ENCODE assay signal across 7 mouse cellular contexts in the genomic region with DNA sequence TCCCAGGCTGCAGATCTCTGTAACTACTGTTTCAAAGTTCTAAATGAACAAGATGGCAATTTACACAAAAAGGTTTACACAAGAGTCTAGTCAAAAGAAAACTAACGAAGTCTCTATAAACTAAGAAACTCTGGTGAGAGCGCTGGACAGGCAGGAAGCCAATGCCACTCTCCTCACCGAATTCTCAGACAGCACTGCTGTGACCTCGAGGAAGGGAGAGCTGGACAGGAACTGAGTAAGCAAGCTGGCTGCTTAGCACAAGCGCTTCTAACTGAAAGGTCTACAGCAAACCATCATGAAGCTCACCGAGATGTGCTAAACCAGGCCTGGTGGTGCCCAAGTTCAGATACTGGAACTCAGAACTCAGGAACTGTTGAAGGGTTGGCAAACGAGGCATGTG. TPM values are rescaled to one million over a fixed set of nuclear protein-coding genes. Genes with fewer than 3 reads are reported as not detected.
DNase-seq lines count a peak whose midpoint lies in the region; TF ChIP-seq lines count a peak whose summit lies in the region.
"Not testable (repeated sequence)": the region's sequence is repeated elsewhere in the genome, so short reads cannot be mapped to it uniquely, and the experiment has no call there.

No protein-coding gene starts in this region.

- in situ Hi-C loops in CH12.LX (cut with MboI; ENCODE audit: low pct_ligation_motif_present, low pct_unique_long_range_greater_than_20kb, low sequenced_read_pairs) = not testable (repeated sequence)

- TF ChIP-seq RAD21 in CH12.LX (IDR thresholded peaks at IDR 0.05; ENCODE audit: low read depth, low read length) = not testable (repeated sequence)

- not testable (repeated sequence) for H3K4me3 ChIP-seq in CH12.LX (replicated peaks in 1 of 3; ENCODE audit: low read depth in 2 of 3, low read length in 2 of 3, poor library complexity in 1 of 3); liver, adult 2 months (ENCODE audit: insufficient read depth, low read depth, low read length); testis, adult 2 months (ENCODE audit: control insufficient read depth, low read depth, low read length)

- TF ChIP-seq POLR2A in CH12.LX (IDR thresholded peaks at IDR 0.05; ENCODE audit: low read depth, low read length); liver, adult 2 months (IDR thresholded peaks at IDR 0.05; ENCODE audit: extremely low read depth, insufficient read depth, low read length); testis, adult 2 months (IDR thresholded peaks at IDR 0.05; ENCODE audit: control insufficient read depth, low read depth, low read length): not testable (repeated sequence)

- not testable (repeated sequence) for H3K9me3 ChIP-seq in CH12.LX (replicated peaks; ENCODE audit: low read length)

- not testable (repeated sequence) for TF ChIP-seq CTCF in CH12.LX (conservative IDR thresholded peaks at IDR 0.05 in 1 of 2, IDR thresholded peaks at IDR 0.05 in 1 of 2; ENCODE audit: low read depth in 2 of 2, low read length in 2 of 2); liver, adult 2 months (IDR thresholded peaks at IDR 0.05; ENCODE audit: low read depth, low read length); testis, adult 2 months (IDR thresholded peaks at IDR 0.05; ENCODE audit: control insufficient read depth, insufficient read depth, insufficient replicate concordance, low read depth, low read length)

- DNase-seq in CH12.LX (ENCODE audit: extremely low read depth); liver, adult 2 months (ENCODE audit: extremely low read depth, low read depth, low spot score): not testable (repeated sequence)
- DNase-seq in adrenal gland, adult 8-10 months = peak; percentile 62
- peak; percentile 50 for DNase-seq in adrenal gland, postnatal 25 days
- DNase-seq in heart, adult 11 months = peak; percentile 81
- peak; percentile 23 to 24 for DNase-seq in right cerebral cortex, postnatal 10 days (ENCODE audit: low spot score in 2 of 2)

- not testable (repeated sequence) for TF ChIP-seq EP300 in CH12.LX (IDR thresholded peaks at IDR 0.05; ENCODE audit: low read length)

- not testable (repeated sequence) for H3K4me2 ChIP-seq in CH12.LX (ENCODE audit: insufficient read depth, low read depth, poor library complexity, severe bottlenecking)

- peaks cover 9 to 23% of the 10 kb centered on the region in 2 experiments for H3K4me1 ChIP-seq in CH12.LX (ENCODE audit: control insufficient read depth in 1 of 2, insufficient read depth in 2 of 2)
- H3K4me1 ChIP-seq in liver, adult 2 months (ENCODE audit: control insufficient read depth, insufficient read depth, low read length); testis, adult 2 months (ENCODE audit: control insufficient read depth, insufficient read depth, low read length): not testable (repeated sequence)

- H3K27me3 ChIP-seq in CH12.LX (replicated peaks); liver, adult 2 months (ENCODE audit: control insufficient read depth, insufficient read depth, low read length); testis, adult 2 months (ENCODE audit: control insufficient read depth, insufficient read depth, low read length): not testable (repeated sequence)

- dilution Hi-C loops in CH12.LX (cut with MboI; ENCODE audit: extremely low pct_ligation_motif_present, extremely low pct_unique_long_range_greater_than_20kb, low sequenced_read_pairs) = not testable (repeated sequence)

- H3K9ac ChIP-seq in CH12.LX (ENCODE audit: insufficient read depth, low read depth); liver, adult 2 months (ENCODE audit: low read depth, low read length): not testable (repeated sequence)

- H3K27ac ChIP-seq in CH12.LX (ENCODE audit: insufficient read depth, low read depth) = peak overlapping the region; percentile 74; the same call in 1 of the 2 replicates
- H3K27ac ChIP-seq in liver, adult 2 months (replicated peaks; ENCODE audit: insufficient read depth, low read depth, low read length) = peak overlapping the region; percentile 66; the same call in 1 of the 2 replicates
- peak overlapping the region; percentile 25; the same call in 1 of the 2 replicates for H3K27ac ChIP-seq in testis, adult 2 months (ENCODE audit: control insufficient read depth, insufficient read depth, low read depth, low read length)

- 72% methylated on average over 7 of the region's 7 CpGs for WGBS in liver, adult 2 months

- not testable (repeated sequence) for H3K36me3 ChIP-seq in CH12.LX (replicated peaks in 1 of 2; ENCODE audit: control insufficient read depth in 1 of 2, insufficient read depth in 1 of 2, low read length in 1 of 2); liver, adult 2 months (ENCODE audit: control insufficient read depth, insufficient read depth, low read length); testis, adult 2 months (ENCODE audit: control insufficient read depth, insufficient read depth, low read length)

- H3K79me2 ChIP-seq in CH12.LX (replicated peaks; ENCODE audit: control insufficient read depth, extremely low read depth, insufficient read depth, poor library complexity, severe bottlenecking); liver, adult 2 months (ENCODE audit: control insufficient read depth, insufficient read depth, low read length): not testable (repeated sequence)

RNA-seq across cellular contexts. Expression of a gene that starts 7.0 kb away (rescaled TPM):
- total RNA-seq in CH12.LX (2012; rRNA removed) (15.2 and 17.6 TPM in 2 replicates), CH12.LX (2014; rRNA removed) (11.7 and 14.4 TPM in 2 replicates)
- 13.3 and 18.4 TPM in 2 replicates for polyA plus RNA-seq in CH12.LX (2012; ENCODE audit: insufficient read length, low read depth)
- total RNA-seq in adrenal gland, adult 8-10 months (2022) = 10 to 100 TPM; 44.2 to 79.9 (median 57.6) TPM
- 33.1 and 41.2 TPM in 2 replicates for total RNA-seq in adrenal gland, postnatal 25 days (2021)
- 5.6 and 6.2 TPM in 2 replicates for total RNA-seq in liver, adult 2 months (2014; rRNA removed)
- polyA plus RNA-seq in liver, adult 2 months (2012; rRNA removed) = 2.9 and 3.1 TPM in 2 replicates
- 11.2 and 12.0 TPM in 2 replicates for polyA plus RNA-seq in testis, adult 2 months (2012; rRNA removed)

RNA-seq across cellular contexts. Expression of a gene that starts 9.2 kb away (rescaled TPM):
- total RNA-seq in CH12.LX (2012; rRNA removed) = 212 and 232 TPM in 2 replicates
- total RNA-seq in CH12.LX (2014; rRNA removed) = 417 and 491 TPM in 2 replicates
- 376 and 400 TPM in 2 replicates for polyA plus RNA-seq in CH12.LX (2012; ENCODE audit: insufficient read length, low read depth)
- total RNA-seq in adrenal gland, adult 8-10 months (2022) = 100 to 1,000 TPM; 313 to 619 (median 423) TPM
- 413 and 478 TPM in 2 replicates for total RNA-seq in adrenal gland, postnatal 25 days (2021)
- total RNA-seq in liver, adult 2 months (2014; rRNA removed) = 188 and 219 TPM in 2 replicates
- 19.9 and 22.7 TPM in 2 replicates for polyA plus RNA-seq in liver, adult 2 months (2012; rRNA removed)
- polyA plus RNA-seq in testis, adult 2 months (2012; rRNA removed) = 19.3 and 27.9 TPM in 2 replicates

RNA-seq across cellular contexts. Expression of a gene that starts 45.3 kb away (rescaled TPM):
- 58.6 and 60.6 TPM in 2 replicates for total RNA-seq in CH12.LX (2012; rRNA removed)
- 68.8 and 72.1 TPM in 2 replicates for total RNA-seq in CH12.LX (2014; rRNA removed)
- polyA plus RNA-seq in CH12.LX (2012; ENCODE audit: insufficient read length, low read depth) = 49.2 and 51.3 TPM in 2 replicates
- total RNA-seq in adrenal gland, adult 8-10 months (2022) = 100 to 1,000 TPM in 2 of 4 experiments, 10 to 100 TPM in 2; 93.4 to 102 (median 100) TPM
- 93.5 and 99.3 TPM in 2 replicates for total RNA-seq in adrenal gland, postnatal 25 days (2021)
- total RNA-seq in liver, adult 2 months (2014; rRNA removed) = 71.1 and 75.1 TPM in 2 replicates
- polyA plus RNA-seq in liver, adult 2 months (2012; rRNA removed) = 67.4 and 71.5 TPM in 2 replicates
- polyA plus RNA-seq in testis, adult 2 months (2012; rRNA removed) = 42.0 and 42.8 TPM in 2 replicates

RNA-seq across cellular contexts. Expression of a gene that starts 45.4 kb away (rescaled TPM):
- total RNA-seq in CH12.LX (2012; rRNA removed) (292 and 319 TPM in 2 replicates), CH12.LX (2014; rRNA removed) (110 and 130 TPM in 2 replicates)
- polyA plus RNA-seq in CH12.LX (2012; ENCODE audit: insufficient read length, low read depth) = 255 and 303 TPM in 2 replicates
- total RNA-seq in adrenal gland, adult 8-10 months (2022) = 100 to 1,000 TPM; 238 to 388 (median 304) TPM
- total RNA-seq in adrenal gland, postnatal 25 days (2021) = 259 and 329 TPM in 2 replicates
- 139 and 152 TPM in 2 replicates for total RNA-seq in liver, adult 2 months (2014; rRNA removed)
- 247 and 252 TPM in 2 replicates for polyA plus RNA-seq in liver, adult 2 months (2012; rRNA removed)
- 79.6 and 105 TPM in 2 replicates for polyA plus RNA-seq in testis, adult 2 months (2012; rRNA removed)
